Mouse (Mus musculus) hindbrain, embryonic 13.5 days (tissue): ENCODE measurements at regions not wholly inside any gene's neighbourhood (a gene's known extent, or its start where the extent isn't known, plus 50 kb on each side); places are given as distances from the start of the nearest gene placed in this dataset.

ENCODE experiments used
- ATAC-seq: fragments of 200-750 bp; cut with Nextera tagmentation; 2 replicates; pipeline ENCODE4 v1.8.0; 2017; ENCODE audit warnings: moderate TSS enrichment; ENCODE audit not compliant: low FRiP score
- H3K27ac ChIP-seq: fragments of 300-500 bp; sonication (generic); 2 replicates; pipeline ENCODE4 v1.5.1; 2015; ENCODE audit warnings: inconsistent platforms, mild to moderate bottlenecking, moderate library complexity
- H3K27me3 ChIP-seq: fragments of 300-500 bp; sonication (generic); 2 replicates; pipeline ENCODE4 v1.6.1; 2015; ENCODE audit warnings: mild to moderate bottlenecking, inconsistent platforms
- H3K36me3 ChIP-seq: fragments of 300-500 bp; sonication (generic); 2 replicates; pipeline ENCODE4 v1.6.1; 2015; ENCODE audit warnings: mild to moderate bottlenecking, inconsistent platforms
- H3K4me1 ChIP-seq: fragments of 300-500 bp; sonication (generic); replicated peaks from 2 replicates; pipeline ENCODE4 v1.6.1; 2015; ENCODE audit warnings: inconsistent platforms
- H3K4me2 ChIP-seq: fragments of 300-500 bp; sonication (generic); 2 replicates; pipeline ENCODE4 v1.6.1; 2015; ENCODE audit warnings: inconsistent platforms, mild to moderate bottlenecking, moderate library complexity
- H3K4me3 ChIP-seq: fragments of 300-500 bp; sonication (generic); 2 replicates; pipeline ENCODE4 v1.5.1; 2015; ENCODE audit warnings: mild to moderate bottlenecking, inconsistent platforms
- H3K9ac ChIP-seq: fragments of 300-500 bp; sonication (generic); 2 replicates; pipeline ENCODE4 v1.6.1; 2015; ENCODE audit warnings: mild to moderate bottlenecking, inconsistent platforms
- H3K9me3 ChIP-seq: fragments of 300-500 bp; sonication (generic); 2 replicates; pipeline ENCODE4 v1.6.1; 2016; ENCODE audit warnings: inconsistent platforms
- WGBS: fragments of 180-500 bp; shearing (Covaris S2); methylation state at CpG from one replicate; pipeline ENCODE4 v1.1.7; 2015; 5-methylcytosine and 5-hydroxymethylcytosine counted together

GRCm38 (mm10) chr1:153997201-153998181 lies 97.5 kb upstream of the Teddm2 start:
- ATAC-seq, result no peak
- Histone ChIP-seq H3K9ac (no peak overlapping the region), H3K36me3 (no peaks in the 10 kb centered on the region), H3K4me1 (peaks cover 5% of the 10 kb centered on the region), H3K27me3 (0 out of 2 replicates have a peak, but pooled peaks cover 4% of the 10 kb centered on the region), H3K27ac (no peak overlapping the region), H3K9me3 (no peaks in the 10 kb centered on the region; the same call in 1 of the 2 replicates), H3K4me2 (no peak overlapping the region), H3K4me3 (no peak overlapping the region)
- WGBS, result 40% methylated on average over 15 of the region's 15 CpGs

DNA sequence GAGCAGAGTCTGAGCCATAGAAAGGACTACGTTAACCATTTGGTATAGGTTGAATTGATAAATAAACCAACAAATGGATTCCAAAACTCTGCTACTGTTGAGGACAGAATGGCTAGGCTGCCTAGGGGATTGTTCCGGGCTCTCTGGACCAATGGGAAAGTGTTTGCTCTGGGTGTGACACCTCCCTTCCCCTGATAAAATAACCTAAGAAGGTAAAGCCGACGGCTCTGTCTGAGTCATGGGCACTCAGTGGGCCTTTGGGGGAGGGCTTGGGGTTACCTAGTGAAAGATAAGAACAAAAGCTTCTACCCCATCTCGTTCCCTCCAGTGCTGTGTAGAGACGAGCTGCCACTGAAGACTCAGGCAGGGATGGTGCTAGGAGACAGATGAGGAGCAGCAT lies 99.7 kb upstream of the Teddm2 start:
- Histone ChIP-seq H3K9ac (no peak overlapping the region), H3K4me1 (peaks cover 5% of the 10 kb centered on the region), H3K4me3 (no peak overlapping the region), H3K27me3 (0 out of 2 replicates have a peak, but pooled peaks cover 4% of the 10 kb centered on the region), H3K4me2 (no peak overlapping the region), H3K27ac (no peak overlapping the region), H3K9me3 (no peaks in the 10 kb centered on the region), H3K36me3 (no peaks in the 10 kb centered on the region)
- WGBS, result 75% methylated on average over 6 of the region's 6 CpGs
- no peak for ATAC-seq

- Histone ChIP-seq H3K4me1 (no peaks in the 10 kb centered on the region), H3K9me3 (no peaks in the 10 kb centered on the region), H3K4me2 (no peak overlapping the region), H3K27me3 (0 out of 2 replicates have a peak, but pooled peaks cover 4% of the 10 kb centered on the region), H3K27ac (no peak overlapping the region), H3K9ac (no peak overlapping the region), H3K4me3 (no peak overlapping the region), H3K36me3 (no peaks in the 10 kb centered on the region)
- 83% methylated on average over 7 of the region's 7 CpGs for WGBS
- ATAC-seq, result no peak
These were observed 103.6 kb upstream of the Teddm2 start for GRCm38 (mm10) chr1:154003669-154004068.

DNA sequence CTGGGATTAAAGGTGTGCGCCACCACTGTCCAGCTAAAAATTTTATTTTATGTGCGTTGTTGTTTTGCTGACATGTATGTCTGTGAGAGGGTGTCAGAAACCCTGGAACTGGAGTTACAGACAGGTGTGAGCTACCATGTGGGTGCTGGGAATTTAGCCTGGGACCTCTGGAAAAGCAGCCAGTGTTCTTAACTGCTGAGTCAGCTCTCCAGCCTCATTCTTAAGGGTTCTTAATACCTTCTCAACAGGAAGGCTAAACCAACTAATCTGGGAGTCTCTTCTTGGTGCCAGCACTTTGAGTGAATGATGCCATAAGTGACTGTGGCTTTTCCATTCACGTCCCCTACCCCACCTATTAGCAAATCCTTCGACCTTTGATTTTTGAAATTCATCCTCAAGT lies 104.6 kb upstream of the Teddm2 start:
- Histone ChIP-seq H3K4me3 (no peak overlapping the region), H3K27me3 (no peaks in the 10 kb centered on the region), H3K4me2 (no peak overlapping the region), H3K27ac (no peak overlapping the region), H3K36me3 (no peaks in the 10 kb centered on the region), H3K4me1 (no peaks in the 10 kb centered on the region), H3K9ac (no peak overlapping the region), H3K9me3 (no peaks in the 10 kb centered on the region)
- ATAC-seq, result no peak
- 95% methylated on average over 4 of the region's 4 CpGs for WGBS

GRCm38 (mm10) chr1:154006055-154006454 lies 106.0 kb upstream of the Teddm2 start:
- no peaks in the 10 kb centered on the region for H3K27me3 ChIP-seq
- H3K4me3 ChIP-seq, result no peak overlapping the region
- H3K9ac ChIP-seq, result no peak overlapping the region
- no peaks in the 10 kb centered on the region for H3K4me1 ChIP-seq
- no peak overlapping the region for H3K27ac ChIP-seq
- 92% methylated on average over 13 of the region's 13 CpGs for WGBS
- no peak overlapping the region for H3K4me2 ChIP-seq
- ATAC-seq, result no peak
- no peaks in the 10 kb centered on the region for H3K36me3 ChIP-seq
- H3K9me3 ChIP-seq, result no peaks in the 10 kb centered on the region

DNA sequence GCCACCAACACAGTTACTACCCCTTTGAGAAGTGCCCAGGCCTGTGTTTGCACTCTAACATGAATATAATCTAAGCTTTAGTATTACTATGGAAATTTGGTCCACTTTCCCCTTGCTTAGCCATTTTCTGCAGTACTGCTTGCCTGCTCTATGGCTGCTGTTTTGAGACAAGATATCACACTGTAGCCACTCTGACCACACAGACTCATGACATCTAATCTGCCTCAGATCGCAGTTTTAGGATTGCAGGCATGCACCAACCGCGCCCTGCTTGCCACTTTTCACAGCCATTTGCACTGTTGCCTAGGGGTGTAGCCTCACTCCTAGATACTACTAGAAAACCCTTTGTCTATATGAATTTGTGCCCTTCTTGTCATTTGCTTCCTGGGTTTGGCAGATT lies 107.4 kb upstream of the Teddm2 start:
- Histone ChIP-seq H3K4me2 (no peak overlapping the region), H3K9ac (no peak overlapping the region), H3K4me3 (no peak overlapping the region), H3K9me3 (no peaks in the 10 kb centered on the region), H3K4me1 (no peaks in the 10 kb centered on the region), H3K36me3 (no peaks in the 10 kb centered on the region), H3K27ac (no peak overlapping the region), H3K27me3 (no peaks in the 10 kb centered on the region)
- WGBS, result 91% methylated on average over 3 of the region's 3 CpGs
- ATAC-seq, result no peak

- Histone ChIP-seq H3K4me1 (no peaks in the 10 kb centered on the region), H3K9me3 (no peaks in the 10 kb centered on the region)
These were observed 108.7 kb upstream of the Teddm2 start for GRCm38 (mm10) chr1:154008593-154009310.

GRCm38 (mm10) chr1:154010681-154011080 lies 110.7 kb upstream of the Teddm2 start:
- Histone ChIP-seq H3K36me3 (no peaks in the 10 kb centered on the region), H3K4me3 (no peak overlapping the region), H3K27ac (no peak overlapping the region), H3K9ac (no peak overlapping the region), H3K9me3 (no peaks in the 10 kb centered on the region), H3K4me2 (no peak overlapping the region), H3K27me3 (no peaks in the 10 kb centered on the region), H3K4me1 (no peaks in the 10 kb centered on the region)
- no peak for ATAC-seq
- WGBS, result 89% methylated on average over 4 of the region's 4 CpGs

More at GRCm38 (mm10) chr1:154008593-154009310, 108.7 kb upstream of the Teddm2 start:
- no peak overlapping the region for H3K27ac ChIP-seq
- no peak for ATAC-seq
- 94% methylated on average over 11 of the region's 11 CpGs for WGBS
- no peak overlapping the region for H3K9ac ChIP-seq
- no peak overlapping the region for H3K4me3 ChIP-seq
- no peak overlapping the region for H3K4me2 ChIP-seq
- no peaks in the 10 kb centered on the region for H3K36me3 ChIP-seq
- H3K27me3 ChIP-seq, result no peaks in the 10 kb centered on the region

GRCm38 (mm10) chr1:154016516-154016915 lies 116.5 kb upstream of the Teddm2 start:
- H3K27me3 ChIP-seq, result no peaks in the 10 kb centered on the region
- WGBS, result 74% methylated on average over 2 of the region's 2 CpGs
- no peak overlapping the region for H3K9ac ChIP-seq
- H3K27ac ChIP-seq, result no peak overlapping the region
- H3K4me1 ChIP-seq, result no peaks in the 10 kb centered on the region
- H3K9me3 ChIP-seq, result no peaks in the 10 kb centered on the region
- H3K4me3 ChIP-seq, result no peak overlapping the region
- ATAC-seq, result no peak
- no peak overlapping the region for H3K4me2 ChIP-seq
- no peaks in the 10 kb centered on the region for H3K36me3 ChIP-seq

DNA sequence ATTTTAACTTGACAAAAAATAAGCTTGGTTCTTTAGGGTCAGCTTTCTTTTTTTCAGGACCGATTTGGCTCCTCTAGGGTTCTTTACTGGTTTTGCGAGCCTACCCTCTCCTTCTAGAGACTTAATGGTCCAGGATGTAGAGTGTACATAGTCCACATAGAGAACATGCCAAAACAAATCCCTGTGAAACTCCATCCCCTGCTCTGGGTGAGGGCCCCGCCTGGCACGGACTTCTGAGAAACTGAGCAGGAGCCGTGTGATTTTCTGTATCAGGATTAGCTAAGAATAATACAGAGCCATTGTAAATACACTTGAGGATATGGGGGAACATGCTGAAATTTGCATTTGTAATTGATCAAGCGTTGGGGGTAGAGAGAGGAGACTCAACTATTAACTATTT lies 118.2 kb upstream of the Teddm2 start:
- no peaks in the 10 kb centered on the region for H3K9me3 ChIP-seq
- ATAC-seq, result no peak
- H3K27me3 ChIP-seq, result no peaks in the 10 kb centered on the region
- no peak overlapping the region for H3K4me2 ChIP-seq
- no peaks in the 10 kb centered on the region for H3K36me3 ChIP-seq
- no peak overlapping the region for H3K27ac ChIP-seq
- H3K4me1 ChIP-seq, result no peaks in the 10 kb centered on the region
- H3K9ac ChIP-seq, result no peak overlapping the region
- H3K4me3 ChIP-seq, result no peak overlapping the region
- WGBS, result 89% methylated on average over 6 of the region's 6 CpGs

GRCm38 (mm10) chr1:154024301-154024700 lies 124.3 kb upstream of the Teddm2 start:
- no peaks in the 10 kb centered on the region for H3K27me3 ChIP-seq
- no peaks in the 10 kb centered on the region for H3K4me1 ChIP-seq
- no peak overlapping the region for H3K4me2 ChIP-seq
- H3K27ac ChIP-seq, result no peak overlapping the region
- H3K4me3 ChIP-seq, result no peak overlapping the region
- no peak overlapping the region for H3K9ac ChIP-seq
- no peaks in the 10 kb centered on the region for H3K9me3 ChIP-seq
- ATAC-seq, result no peak
- WGBS, result 79% methylated on average over 3 of the region's 3 CpGs
- no peaks in the 10 kb centered on the region for H3K36me3 ChIP-seq

GRCm38 (mm10) chr1:154027303-154027702 lies 127.3 kb upstream of the Teddm2 start:
- ATAC-seq, result no peak
- Histone ChIP-seq H3K4me3 (no peak overlapping the region), H3K36me3 (no peaks in the 10 kb centered on the region), H3K27ac (no peak overlapping the region), H3K9me3 (no peaks in the 10 kb centered on the region), H3K4me1 (no peaks in the 10 kb centered on the region), H3K27me3 (no peaks in the 10 kb centered on the region), H3K4me2 (no peak overlapping the region), H3K9ac (no peak overlapping the region)
- 85% methylated on average over 4 of the region's 4 CpGs for WGBS
